Mouse (Mus musculus) heart, embryonic 13.5 days (tissue): ENCODE results near the gene Ankrd23. TPM values are rescaled to one million over a fixed set of nuclear protein-coding genes. Genes with fewer than 3 reads are reported as not detected.

Source experiments
- ATAC-seq: fragments of 200-750 bp; cut with Nextera tagmentation; 2 replicates; pipeline ENCODE4 v1.8.0; 2017; ENCODE audit warnings: moderate TSS enrichment; ENCODE audit not compliant: insufficient number of reproducible peaks, low FRiP score, low TSS enrichment; ENCODE audit errors: extremely low read depth
- H3K27ac ChIP-seq: fragments of 300-500 bp; sonication (generic); replicated peaks from 2 replicates; pipeline ENCODE4 v1.5.1; 2015; ENCODE audit warnings: moderate library complexity, mild to moderate bottlenecking, inconsistent platforms
- H3K27me3 ChIP-seq: fragments of 300-500 bp; sonication (generic); replicated peaks from 2 replicates; pipeline ENCODE4 v1.6.1; 2015; ENCODE audit warnings: mild to moderate bottlenecking, inconsistent platforms
- H3K36me3 ChIP-seq: fragments of 300-500 bp; sonication (generic); 2 replicates; pipeline ENCODE4 v1.6.1; 2015; ENCODE audit warnings: mild to moderate bottlenecking, inconsistent platforms
- H3K4me1 ChIP-seq: fragments of 300-500 bp; sonication (generic); 2 replicates; pipeline ENCODE4 v1.6.1; 2015; ENCODE audit warnings: inconsistent platforms
- H3K4me2 ChIP-seq: fragments of 300-500 bp; sonication (generic); 2 replicates; pipeline ENCODE4 v1.6.1; 2015; ENCODE audit warnings: inconsistent platforms, mild to moderate bottlenecking, moderate library complexity
- H3K4me3 ChIP-seq: fragments of 300-500 bp; sonication (generic); 2 replicates; pipeline ENCODE4 v1.5.1; 2015; ENCODE audit warnings: moderate library complexity, mild to moderate bottlenecking, inconsistent platforms
- H3K9ac ChIP-seq: fragments of 300-500 bp; sonication (generic); 2 replicates; pipeline ENCODE4 v1.6.1; 2015; ENCODE audit warnings: inconsistent platforms, mild to moderate bottlenecking, moderate library complexity
- H3K9me3 ChIP-seq: fragments of 300-500 bp; sonication (generic); 2 replicates; pipeline ENCODE4 v1.6.1; 2016; ENCODE audit warnings: inconsistent platforms
- WGBS: fragments of 180-500 bp; shearing (Covaris S2); methylation state at CpG from one replicate; pipeline ENCODE4 v1.1.7; 2015; ENCODE audit warnings: mixed read lengths; 5-methylcytosine and 5-hydroxymethylcytosine counted together
- microRNA-seq: library from miRNA; unstranded; fragments of <30 nt; microRNA quantifications from one replicate; pipeline ENCODE4, GENCODE M21; 2016
- polyA plus RNA-seq: library from polyadenylated mRNA; unstranded; fragments of >200 nt; fragmentation: Nextera tagmentation; extraction: Ambion mirVana; gene quantifications from 2 replicates; pipeline ENCODE4 v1.2.1, GENCODE M21; 2015

Gene Ankrd23
- polyA plus RNA-seq, 1 experiment from 2014 or later, result 17.7 TPM

GRCm38 (mm10) chr1:36489661-36490060, 47.0 kb downstream of the Ankrd23 start:
- no peak overlapping the region for H3K4me3 ChIP-seq
- no peak overlapping the region for H3K4me2 ChIP-seq
- no peak overlapping the region for H3K27ac ChIP-seq
- no peaks in the 10 kb centered on the region for H3K9me3 ChIP-seq
- peaks cover 9% of the 10 kb centered on the region for H3K4me1 ChIP-seq
- H3K9ac ChIP-seq, result no peak overlapping the region
- 76% methylated on average over 6 of the region's 6 CpGs for WGBS
- no peak for ATAC-seq
- H3K36me3 ChIP-seq, result no peaks in the 10 kb centered on the region
- no peaks in the 10 kb centered on the region for H3K27me3 ChIP-seq

- peaks cover 10% of the 10 kb centered on the region for H3K4me1 ChIP-seq
- no peaks in the 10 kb centered on the region for H3K27me3 ChIP-seq
- no peak overlapping the region for H3K27ac ChIP-seq
- no peaks in the 10 kb centered on the region for H3K9me3 ChIP-seq
- ATAC-seq, result no peak
- H3K36me3 ChIP-seq, result no peaks in the 10 kb centered on the region
- no peak overlapping the region for H3K9ac ChIP-seq
- no peak overlapping the region for H3K4me3 ChIP-seq
- WGBS, result 88% methylated on average over 9 of the region's 9 CpGs
- H3K4me2 ChIP-seq, result no peak overlapping the region
Observed at GRCm38 (mm10) chr1:36487111-36487510, 49.6 kb downstream of the Ankrd23 start.

GRCm38 (mm10) chr1:36485080-36485479, 51.6 kb downstream of the Ankrd23 start:
- WGBS, result 60% methylated on average over 7 of the region's 7 CpGs
- Histone ChIP-seq H3K9me3 (no peaks in the 10 kb centered on the region), H3K27ac (no peak overlapping the region), H3K4me1 (0 out of 2 replicates have a peak, but pooled peaks cover 7% of the 10 kb centered on the region), H3K27me3 (no peaks in the 10 kb centered on the region), H3K36me3 (no peaks in the 10 kb centered on the region), H3K4me3 (no peak overlapping the region), H3K9ac (no peak overlapping the region), H3K4me2 (no peak overlapping the region)
- ATAC-seq, result no peak

GRCm38 (mm10) chr1:36483825-36484224, 52.9 kb downstream of the Ankrd23 start:
- H3K9ac ChIP-seq, result no peak overlapping the region
- no peaks in the 10 kb centered on the region for H3K27me3 ChIP-seq
- no peak overlapping the region for H3K27ac ChIP-seq
- 56% methylated on average over 4 of the region's 4 CpGs for WGBS
- H3K4me3 ChIP-seq, result no peak overlapping the region
- no peak for ATAC-seq
- H3K9me3 ChIP-seq, result no peaks in the 10 kb centered on the region
- H3K36me3 ChIP-seq, result no peaks in the 10 kb centered on the region
- H3K4me1 ChIP-seq, result 0 out of 2 replicates have a peak, but pooled peaks cover 7% of the 10 kb centered on the region
- no peak overlapping the region for H3K4me2 ChIP-seq

Small RNA genes lying within 50 kb of the gene (microRNA-seq; reads per million reads assigned to microRNA genes)
- gene Gm47280, result not detected

Other genes starting within 250 kb of the Ankrd23 start
- gene Arid5a, start 229.2 kb downstream of the Ankrd23 start, polyA plus RNA-seq, result 12.7 and 13.4 TPM in 2 replicates
- gene Kansl3, start 167.7 kb downstream of the Ankrd23 start, polyA plus RNA-seq, result 39.0 and 39.5 TPM in 2 replicates
- gene Fer1l5, start 164.6 kb downstream of the Ankrd23 start, polyA plus RNA-seq, result 0.78 and 0.89 TPM in 2 replicates
- gene Lman2l, start 91.6 kb downstream of the Ankrd23 start, polyA plus RNA-seq, result 44.2 and 49.5 TPM in 2 replicates
- gene Cnnm4, start 65.3 kb downstream of the Ankrd23 start, polyA plus RNA-seq, result 6.3 and 6.7 TPM in 2 replicates
- gene Cnnm3, start 25.0 kb downstream of the Ankrd23 start, polyA plus RNA-seq, result 2.0 and 2.4 TPM in 2 replicates
- gene Gm42417, start 2.5 kb upstream of the Ankrd23 start, polyA plus RNA-seq, result not detected in 2 replicates
- 23.6 and 27.2 TPM in 2 replicates for gene Ankrd39, start 10.6 kb upstream of the Ankrd23 start, polyA plus RNA-seq
- 10.0 and 10.2 TPM in 2 replicates for gene Sema4c, start 21.5 kb upstream of the Ankrd23 start, polyA plus RNA-seq
- 2.1 TPM in 2 replicates for gene Fam178b, start 146.3 kb upstream of the Ankrd23 start, polyA plus RNA-seq
- gene Cox5b, start 154.6 kb upstream of the Ankrd23 start, polyA plus RNA-seq, result 1,082 and 1,332 TPM in 2 replicates
- gene 4933424G06Rik, start 173.3 kb upstream of the Ankrd23 start, polyA plus RNA-seq, result 0.13 TPM in 1 of 2 replicates, not detected in the other
- 85.5 and 90.6 TPM in 2 replicates for gene Actr1b, start 177.5 kb upstream of the Ankrd23 start, polyA plus RNA-seq
- 0.31 and 0.34 TPM in 2 replicates for gene Zap70, start 224.9 kb upstream of the Ankrd23 start, polyA plus RNA-seq